Mouse (Mus musculus): ENCODE results near the gene Sos2.

The Sos2 gene

GRCm38 (mm10) chr12:69681566-69682061 lies at the start of gene Sos2:
TSS of gene Sos2 (minus strand) at chr12:69681852.
- peak; percentile 50 to 65 for DNase-seq (ENCODE audit: low spot score in 2 of 2)

DNA sequence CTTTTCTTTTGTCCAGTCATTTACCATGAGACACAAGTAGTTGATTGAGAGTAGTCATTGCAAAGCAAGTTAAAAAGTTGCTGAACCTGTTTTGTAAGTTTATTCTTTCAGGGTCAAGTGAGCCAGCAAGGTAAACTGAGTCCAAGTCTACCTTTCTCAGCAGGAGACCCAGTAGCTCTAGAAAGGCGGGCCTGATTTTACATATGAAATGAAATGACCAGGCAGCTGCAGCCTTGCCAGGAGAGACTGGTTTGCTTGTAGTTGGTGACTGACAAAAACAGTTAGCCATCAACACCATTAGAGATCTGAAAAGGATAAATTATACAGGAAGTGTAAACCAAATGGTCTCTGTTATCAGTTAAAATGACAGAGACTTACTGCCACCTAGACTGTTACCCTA lies 48.7 kb upstream of the Sos2 start:
- no peak for DNase-seq (ENCODE audit: low spot score in 2 of 2)

- DNase-seq (ENCODE audit: low spot score in 2 of 2): no peak
Observed at GRCm38 (mm10) chr12:69729246-69729645, 47.6 kb upstream of the Sos2 start.

- peak; percentile 96 to 97 for DNase-seq (ENCODE audit: low spot score in 2 of 2)
Observed at GRCm38 (mm10) chr12:69724711-69725460, 43.2 kb upstream of the Sos2 start, which contains the start of the genes L2hgdh and Atp5s. TSS of gene L2hgdh (minus strand) at chr12:69724873. TSS of gene Atp5s (plus strand) at chr12:69724950.

DNA sequence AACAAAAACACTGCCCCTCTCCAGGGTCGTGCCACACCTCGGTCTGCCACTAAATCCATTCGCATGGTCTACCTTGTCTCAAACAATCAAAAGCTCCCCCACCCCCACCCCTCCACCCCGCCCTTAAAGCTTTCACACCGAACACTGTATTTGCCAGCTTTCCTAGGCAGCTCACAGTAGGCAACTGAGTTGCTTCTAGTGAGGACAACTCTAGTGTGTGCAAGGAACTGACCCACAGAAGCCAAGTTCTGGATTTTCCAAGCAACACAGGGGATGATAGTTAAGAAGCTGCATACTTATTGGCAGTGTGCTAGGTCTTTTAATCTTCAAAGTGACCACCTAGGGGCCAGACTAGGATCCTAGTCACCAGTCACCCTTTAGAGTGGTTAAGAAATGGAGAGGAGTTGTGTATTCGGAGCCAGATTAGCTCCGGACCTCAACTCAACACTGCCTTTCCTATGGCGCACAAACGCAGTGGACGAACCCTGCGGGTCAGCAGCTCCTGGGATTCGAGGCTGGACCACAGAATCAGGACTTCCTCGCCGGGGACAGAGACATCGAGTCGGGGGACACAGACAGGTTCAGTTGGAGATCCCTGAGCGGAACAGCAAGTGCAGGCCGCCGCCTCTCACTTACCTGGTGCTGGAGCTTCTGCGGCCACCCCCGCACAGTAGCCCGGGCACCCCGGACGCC lies 42.5 kb upstream of the Sos2 start:
- DNase-seq (ENCODE audit: low spot score in 2 of 2): no peak

GRCm38 (mm10) chr12:69723376-69723775 lies 41.7 kb upstream of the Sos2 start:
- DNase-seq (ENCODE audit: low spot score in 2 of 2): no peak

DNA sequence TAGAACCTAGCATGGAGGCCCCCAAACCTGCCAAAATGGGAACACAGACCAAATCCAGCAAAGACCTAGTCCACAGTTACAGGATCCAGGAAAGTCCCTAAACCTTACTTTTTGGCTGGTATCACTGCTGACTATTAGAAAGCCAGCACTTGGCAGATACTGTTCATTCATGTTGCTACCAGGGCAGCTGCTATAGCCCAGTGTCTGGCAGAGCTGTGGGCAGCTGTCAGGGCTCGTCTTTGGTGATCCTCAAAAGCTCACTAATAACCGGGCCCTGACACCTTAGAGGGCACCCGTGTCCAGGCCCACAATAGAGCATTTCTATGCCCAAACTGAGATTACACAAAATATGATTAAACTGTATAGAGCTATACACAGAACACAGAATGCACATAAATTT lies 41.2 kb upstream of the Sos2 start:
- DNase-seq (ENCODE audit: low spot score in 2 of 2): no peak

- DNase-seq (ENCODE audit: low spot score in 2 of 2): no peak
Observed at GRCm38 (mm10) chr12:69713628-69714027, 32.0 kb upstream of the Sos2 start.

- no peak for DNase-seq (ENCODE audit: low spot score in 2 of 2)
Observed at GRCm38 (mm10) chr12:69704799-69705458, 23.3 kb upstream of the Sos2 start.

DNA sequence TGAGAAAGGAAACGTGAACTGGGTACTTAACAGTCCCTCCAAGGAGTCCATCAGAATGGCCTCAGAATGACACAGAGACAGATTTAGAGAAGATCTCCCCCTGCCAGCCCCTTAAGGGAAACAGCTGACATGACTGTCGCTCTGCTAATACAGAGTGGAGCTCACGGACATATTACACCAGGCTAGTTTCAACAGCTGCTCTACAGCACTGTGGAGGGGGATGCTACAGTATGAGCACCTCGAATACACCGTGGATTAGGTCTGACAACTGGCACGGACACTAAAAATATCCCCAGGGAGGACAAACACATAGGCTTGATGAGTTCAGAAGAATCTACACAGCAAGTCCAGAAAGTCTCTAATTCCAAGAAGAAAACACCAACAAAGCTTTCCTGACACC lies 16.7 kb upstream of the Sos2 start:
- no peak for DNase-seq (ENCODE audit: low spot score in 2 of 2)

DNA sequence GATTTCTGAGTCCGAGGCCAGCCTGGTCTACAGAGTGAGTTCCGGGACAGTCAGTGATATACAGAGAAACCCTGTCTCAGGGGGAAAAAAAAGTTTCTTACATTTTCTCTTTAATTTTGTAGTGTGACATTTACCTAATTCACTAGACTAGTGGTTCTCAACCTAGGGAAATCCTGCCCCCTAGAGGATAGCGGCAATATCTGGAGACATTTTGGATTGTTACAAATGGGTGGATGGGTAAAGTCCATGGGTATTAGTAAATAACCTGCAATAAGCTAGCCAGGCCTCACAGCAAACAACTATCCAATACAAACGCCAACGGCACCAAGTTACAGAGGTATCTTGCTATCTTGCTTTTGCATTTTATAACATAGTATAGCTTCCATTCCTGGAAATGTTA lies 15.1 kb upstream of the Sos2 start:
- peak; percentile 33 to 57 for DNase-seq (ENCODE audit: low spot score in 2 of 2)

DNA sequence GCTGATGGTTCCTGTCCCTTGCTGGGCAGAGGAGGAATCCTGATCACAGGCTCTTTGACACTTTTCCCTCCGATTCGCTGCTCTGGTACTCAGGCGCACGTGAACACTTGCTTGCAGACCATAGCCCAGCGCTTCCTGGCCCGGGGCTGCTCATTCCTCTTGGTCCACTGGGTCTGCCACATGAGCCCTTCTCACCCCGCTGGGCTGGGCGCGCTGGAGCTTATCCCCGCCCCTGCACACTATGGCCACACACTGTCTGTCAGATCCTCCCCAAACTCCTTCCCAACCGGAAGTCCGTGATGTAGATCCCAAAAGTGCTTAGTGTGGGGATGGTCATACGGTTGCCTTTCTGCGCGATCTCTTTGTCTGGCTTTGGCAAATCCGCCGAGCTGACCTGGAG lies 11.8 kb upstream of the Sos2 start:
- no peak for DNase-seq (ENCODE audit: low spot score in 2 of 2)

DNA sequence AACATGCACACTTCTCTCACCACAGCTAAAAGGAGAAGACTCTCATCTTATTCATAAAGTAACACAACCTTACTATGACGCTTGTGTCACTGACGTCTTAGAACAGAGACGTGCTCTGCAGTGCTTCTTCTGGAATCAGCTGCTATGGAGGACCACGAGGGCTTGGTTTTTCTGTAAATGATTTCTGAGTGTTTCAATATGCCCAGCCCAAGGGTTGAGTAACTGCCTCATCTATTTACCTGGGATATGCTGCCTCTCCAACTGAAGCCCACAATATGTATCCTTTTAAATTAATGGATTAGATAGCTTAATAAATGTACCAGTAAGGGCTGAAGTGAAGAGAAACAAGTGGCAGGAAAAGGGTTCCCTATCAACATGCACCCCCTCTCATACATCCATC lies 9.1 kb upstream of the Sos2 start:
- DNase-seq (ENCODE audit: low spot score in 2 of 2): no peak

- no peak for DNase-seq (ENCODE audit: low spot score in 2 of 2)
Observed at GRCm38 (mm10) chr12:69689094-69689493, 7.4 kb upstream of the Sos2 start.

DNA sequence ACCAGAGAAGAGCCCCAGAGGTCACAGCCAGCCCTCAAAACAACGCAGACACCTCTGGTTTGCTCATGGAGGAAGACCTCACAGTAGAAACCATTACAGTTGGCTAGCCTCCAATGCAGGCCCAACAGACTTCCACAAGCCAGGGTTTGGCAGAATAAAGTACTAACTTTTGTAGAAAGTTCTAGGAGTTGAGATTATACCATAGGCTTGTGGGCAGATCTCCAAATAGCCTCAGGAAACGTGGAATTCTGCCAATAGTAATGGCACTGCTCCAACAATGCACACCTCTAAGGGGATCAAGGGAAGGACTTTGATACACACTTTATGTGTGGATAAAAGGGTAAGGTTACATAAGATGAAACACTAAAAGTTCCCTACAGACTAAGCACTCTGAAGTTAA lies 6.7 kb upstream of the Sos2 start:
- no peak for DNase-seq (ENCODE audit: low spot score in 2 of 2)

DNA sequence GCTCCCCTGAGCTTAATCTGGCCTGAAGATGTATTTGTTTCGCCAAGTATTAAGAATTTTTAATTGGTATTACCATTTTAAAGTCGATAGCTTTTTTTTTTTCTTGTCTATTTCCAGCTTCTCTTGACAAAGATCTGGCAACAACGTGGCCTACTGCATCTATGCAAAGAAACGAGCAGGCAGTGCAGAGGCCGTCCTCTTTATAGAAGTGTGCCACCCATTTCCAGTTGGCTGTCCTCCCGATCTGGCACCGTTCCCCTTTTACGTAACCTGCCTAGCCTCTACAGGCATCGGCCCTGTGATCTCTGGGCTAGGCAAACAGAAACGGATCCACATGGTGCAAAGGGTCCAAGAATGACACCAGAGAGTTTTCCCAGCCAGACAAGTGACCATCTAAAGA lies 1.9 kb upstream of the Sos2 start:
- DNase-seq (ENCODE audit: low spot score in 2 of 2): peak; percentile 76 to 80

GRCm38 (mm10) chr12:69682788-69683419 lies 1.3 kb upstream of the Sos2 start:
- DNase-seq (ENCODE audit: low spot score in 2 of 2): no peak

DNA sequence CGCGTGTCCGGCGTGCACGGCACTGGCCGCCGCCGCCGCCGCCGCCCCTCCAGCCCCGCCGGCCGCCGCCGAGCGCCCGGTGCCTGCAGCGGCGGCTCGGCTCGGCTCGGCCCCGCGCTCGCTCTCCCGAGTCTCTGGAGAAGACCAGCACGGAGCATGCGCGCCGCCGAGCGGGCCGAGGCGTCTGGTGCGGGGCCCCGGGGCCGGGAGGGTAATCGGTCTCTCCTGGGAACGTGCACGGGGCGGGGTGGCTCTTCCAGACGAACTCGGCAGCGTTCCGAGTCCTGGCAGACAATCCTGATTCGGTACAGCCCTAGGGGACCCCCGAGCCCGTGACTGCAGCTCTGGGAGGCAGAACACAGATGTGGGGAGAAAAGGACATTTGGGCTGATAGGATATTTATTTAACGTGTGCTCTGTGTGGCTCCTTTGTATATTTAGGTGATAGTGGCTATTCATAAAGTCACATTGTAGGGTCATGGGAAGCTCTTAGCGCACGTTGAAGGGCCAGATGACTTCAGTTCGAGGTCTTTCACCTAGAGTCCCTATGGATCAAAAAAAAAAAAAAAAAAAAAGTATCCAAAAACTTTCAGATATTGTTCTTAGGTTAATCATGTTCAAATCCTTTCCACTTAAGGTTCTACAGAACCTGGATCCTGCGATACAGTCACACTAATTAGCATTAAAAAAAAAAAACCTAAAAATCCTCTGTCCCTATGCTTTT lies 574 bp upstream of the Sos2 start:
- DNase-seq (ENCODE audit: low spot score in 2 of 2): peak; percentile 84 to 89

GRCm38 (mm10) chr12:69680635-69681565 lies 752 bp downstream of the Sos2 start:
- peak in 1 of 2 experiments; percentile 32 for DNase-seq (ENCODE audit: low spot score in 2 of 2)

GRCm38 (mm10) chr12:69676157-69676556 lies 5.5 kb downstream of the Sos2 start:
- no peak for DNase-seq (ENCODE audit: low spot score in 2 of 2)

All from right cerebral cortex, postnatal 10 days (tissue).